Mouse (Mus musculus) liver, postnatal 0 days (tissue): Measurements from ENCODE around the gene Got2. TPM values are rescaled to one million over a fixed set of nuclear protein-coding genes. Genes with fewer than 3 reads are reported as not detected.

Experiments used
- ATAC-seq: fragments of 200-750 bp; cut with Nextera tagmentation; 2 replicates; pipeline ENCODE4 v1.8.0; 2017; ENCODE audit warnings: mild to moderate bottlenecking, moderate library complexity
- DNase-seq: peaks from one replicate; pipeline ENCODE4 v3.0.0-alpha.2; 2016
- H3K27ac ChIP-seq: fragments of 300-500 bp; sonication (generic); 2 replicates; pipeline ENCODE4 v1.5.1; 2014; ENCODE audit warnings: antibody characterized with exemption, moderate library complexity, mild to moderate bottlenecking, low read depth
- H3K27me3 ChIP-seq: fragments of 300-500 bp; sonication (generic); 2 replicates; pipeline ENCODE4 v1.6.1; 2014; ENCODE audit warnings: low read length, control low read depth, mixed read lengths; ENCODE audit not compliant: insufficient read depth
- H3K36me3 ChIP-seq: fragments of 300-500 bp; sonication (generic); replicated peaks from 2 replicates; pipeline ENCODE4 v1.6.1; 2014; ENCODE audit warnings: mild to moderate bottlenecking, control low read depth, low read length, moderate library complexity, mixed read lengths; ENCODE audit not compliant: insufficient read depth
- H3K4me1 ChIP-seq: fragments of 300-500 bp; sonication (generic); 2 replicates; pipeline ENCODE4 v1.6.1; 2014; ENCODE audit warnings: antibody characterized with exemption, mild to moderate bottlenecking, control low read depth; ENCODE audit not compliant: insufficient read depth
- H3K4me2 ChIP-seq: fragments of 300-500 bp; sonication (generic); 2 replicates; pipeline ENCODE4 v1.6.1; 2014; ENCODE audit warnings: low read depth, mild to moderate bottlenecking, low read length, moderate library complexity, mixed read lengths
- H3K4me3 ChIP-seq: fragments of 300-500 bp; sonication (generic); 2 replicates; pipeline ENCODE4 v1.5.1; 2014; ENCODE audit warnings: low read depth, low read length
- H3K9ac ChIP-seq: fragments of 300-500 bp; sonication (generic); replicated peaks from 2 replicates; pipeline ENCODE4 v1.6.1; 2014; ENCODE audit warnings: mild to moderate bottlenecking, moderate library complexity
- H3K9me3 ChIP-seq: fragments of 300-500 bp; sonication (generic); 2 replicates; pipeline ENCODE4 v1.6.1; 2016; ENCODE audit warnings: mild to moderate bottlenecking, control low read depth, low read length, mixed read lengths
- CTCF ChIP-seq: sonication (generic); IDR thresholded peaks from 2 replicates; pipeline ENCODE4 v1.5.1; 2016; ENCODE audit warnings: antibody characterized with exemption, low read depth
- EP300 ChIP-seq: IDR thresholded peaks from 2 replicates; pipeline ENCODE4 v1.6.1; 2016; ENCODE audit warnings: antibody characterized with exemption, low read depth, mild to moderate bottlenecking
- WGBS: fragments of 180-500 bp; shearing (Covaris S2); extraction: QIAGEN DNeasy Blood & Tissue Kit; methylation state at CpG from one replicate; pipeline ENCODE4 v1.1.7; 2014; ENCODE audit not compliant: insufficient replicate concordance; 5-methylcytosine and 5-hydroxymethylcytosine counted together
- polyA plus RNA-seq: library from polyadenylated mRNA; unstranded; fragments of >200 nt; fragmentation: Nextera tagmentation; extraction: Ambion mirVana; gene quantifications from 2 replicates; pipeline ENCODE4 v1.2.1, GENCODE M21; 2015

The Got2 gene
- polyA plus RNA-seq, 1 experiment from 2014 or later: 308 TPM

DNA sequence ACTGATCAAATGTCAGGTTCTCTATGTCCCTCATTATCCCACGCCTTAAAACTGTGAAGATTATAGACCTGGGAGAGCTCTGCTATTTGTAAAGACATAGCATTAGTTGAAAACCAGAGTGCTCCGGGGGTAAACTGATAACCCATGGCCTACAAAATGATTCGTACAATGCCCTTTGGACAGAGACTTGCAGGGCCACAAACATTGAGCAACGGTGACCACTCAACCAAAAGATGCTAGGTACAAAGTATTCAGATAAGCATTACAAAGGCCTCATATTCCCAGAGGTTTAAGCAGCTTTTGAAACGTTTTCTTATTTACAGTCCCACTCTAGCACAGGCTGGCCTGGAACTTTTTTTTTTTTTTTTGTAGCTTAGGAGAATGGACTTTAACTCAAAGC is 2.4 kb downstream of the Got2 start:
- Histone ChIP-seq H3K27me3 (no peaks in the 10 kb centered on the region), H3K4me2 (peak overlapping the region; percentile 87), H3K9ac (peak overlapping the region; percentile 83; the same call in 1 of the 2 replicates), H3K36me3 (no peaks in the 10 kb centered on the region), H3K4me1 (peaks cover 11% of the 10 kb centered on the region; the same call in 1 of the 2 replicates), H3K27ac (peak overlapping the region; percentile 96), H3K9me3 (no peaks in the 10 kb centered on the region), H3K4me3 (peak overlapping the region; percentile 81; the same call in 1 of the 2 replicates)
- DNase-seq: peak; percentile 33
- TF ChIP-seq EP300 (peak; percentile 91), CTCF (no peak)
- peak; percentile 52 for ATAC-seq
- 52% methylated on average over 5 of the region's 5 CpGs for WGBS

DNA sequence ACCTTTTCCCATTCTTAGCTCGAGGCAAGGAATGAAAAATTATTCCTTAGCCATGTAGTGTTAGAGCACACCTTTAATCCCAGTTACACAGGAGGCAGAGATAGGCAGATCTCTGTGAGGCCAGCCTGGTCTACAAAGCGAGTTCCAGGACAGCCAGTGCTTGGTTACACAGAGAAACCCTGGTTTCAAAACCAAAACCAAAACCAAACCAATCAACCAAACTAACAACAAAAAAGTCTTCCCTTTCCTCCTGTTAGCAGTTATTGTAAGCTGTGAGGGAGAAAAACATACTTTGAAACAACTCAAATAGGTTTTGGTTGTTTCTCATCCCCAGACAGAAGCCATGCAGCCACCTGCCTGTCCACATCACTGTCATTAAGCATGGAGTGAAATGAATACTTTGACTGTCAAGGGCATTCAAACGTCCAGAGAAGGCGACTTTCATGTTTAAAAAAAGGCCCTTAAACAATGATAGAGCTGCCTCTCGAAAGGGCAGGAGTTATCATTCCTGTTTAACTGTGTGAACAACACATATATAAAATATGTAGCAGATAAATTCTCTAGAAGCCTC is 3.0 kb downstream of the Got2 start:
- H3K27me3 ChIP-seq: no peaks in the 10 kb centered on the region
- no peak for DNase-seq
- H3K9ac ChIP-seq: peak overlapping the region; percentile 47
- TF ChIP-seq EP300 (no peak), CTCF (no peak)
- no peak for ATAC-seq
- peak overlapping the region; percentile 87 for H3K4me2 ChIP-seq
- peaks cover 11% of the 10 kb centered on the region; the same call in 1 of the 2 replicates for H3K4me1 ChIP-seq
- no peaks in the 10 kb centered on the region for H3K9me3 ChIP-seq
- 0 out of 2 replicates have a peak overlapping the region, but pooled peaks have one; percentile 2 for H3K4me3 ChIP-seq
- 49% methylated on average over 5 of the region's 5 CpGs for WGBS
- no peaks in the 10 kb centered on the region for H3K36me3 ChIP-seq
- H3K27ac ChIP-seq: peak overlapping the region; percentile 96

DNA sequence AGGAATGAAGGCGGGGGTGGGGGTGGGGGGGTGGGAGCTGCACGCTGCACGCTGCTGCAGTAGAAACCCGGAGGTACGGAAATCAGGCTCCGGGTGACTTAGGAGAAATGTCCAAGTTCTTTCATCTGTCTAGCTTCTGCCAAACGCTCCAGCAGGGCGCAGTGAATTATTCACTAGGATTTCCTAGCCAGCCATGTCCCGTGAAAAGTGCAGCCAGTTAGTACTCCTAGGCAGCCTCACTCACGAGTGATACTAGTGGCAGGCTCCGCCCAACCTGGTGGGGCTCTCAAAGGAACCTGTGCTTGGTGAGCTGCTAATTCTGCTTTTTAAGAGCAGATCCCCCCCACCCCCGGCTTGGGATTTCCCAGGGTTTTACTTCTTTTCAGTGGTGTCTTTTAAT is 3.9 kb downstream of the Got2 start:
- Histone ChIP-seq H3K4me2 (peak overlapping the region; percentile 87), H3K4me3 (0 out of 2 replicates have a peak overlapping the region, but pooled peaks have one; percentile 4), H3K27me3 (no peaks in the 10 kb centered on the region), H3K36me3 (no peaks in the 10 kb centered on the region), H3K9ac (peak overlapping the region; percentile 47), H3K4me1 (peaks cover 13% of the 10 kb centered on the region), H3K27ac (peak overlapping the region; percentile 96), H3K9me3 (no peaks in the 10 kb centered on the region)
- no peak for ATAC-seq
- WGBS: 57% methylated on average over 11 of the region's 12 CpGs
- DNase-seq: peak; percentile 23
- TF ChIP-seq EP300: no peak
- TF ChIP-seq CTCF: no peak

DNA sequence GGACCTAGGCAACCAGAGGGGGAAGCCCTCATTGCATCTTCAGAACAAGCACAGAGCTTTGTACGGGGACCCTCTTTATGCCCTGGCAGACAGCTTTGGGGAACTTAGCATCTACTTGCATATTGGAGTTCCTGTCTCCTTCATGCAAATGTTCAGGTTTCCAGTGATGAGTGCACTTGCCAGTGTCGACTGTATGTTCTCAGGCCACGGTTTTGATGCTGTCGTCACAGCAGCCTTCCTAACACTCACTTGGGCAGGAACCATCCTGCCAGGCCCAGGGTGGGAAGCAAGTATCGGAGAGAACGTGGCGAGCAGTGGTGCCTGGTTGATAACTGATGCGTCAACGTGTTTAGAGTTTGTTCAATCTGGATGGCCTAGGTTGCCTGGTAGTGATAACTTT is 6.2 kb downstream of the Got2 start:
- H3K9me3 ChIP-seq: no peaks in the 10 kb centered on the region
- DNase-seq: no peak
- peaks cover 20% of the 10 kb centered on the region for H3K4me1 ChIP-seq
- no peak for ATAC-seq
- no peak overlapping the region for H3K4me3 ChIP-seq
- H3K27me3 ChIP-seq: no peaks in the 10 kb centered on the region
- H3K27ac ChIP-seq: peak overlapping the region; percentile 46; the same call in 1 of the 2 replicates
- no peak overlapping the region for H3K9ac ChIP-seq
- TF ChIP-seq CTCF (no peak), EP300 (no peak)
- no peak overlapping the region for H3K4me2 ChIP-seq
- WGBS: 65% methylated on average over 9 of the region's 9 CpGs
- H3K36me3 ChIP-seq: peaks cover 5% of the 10 kb centered on the region

DNA sequence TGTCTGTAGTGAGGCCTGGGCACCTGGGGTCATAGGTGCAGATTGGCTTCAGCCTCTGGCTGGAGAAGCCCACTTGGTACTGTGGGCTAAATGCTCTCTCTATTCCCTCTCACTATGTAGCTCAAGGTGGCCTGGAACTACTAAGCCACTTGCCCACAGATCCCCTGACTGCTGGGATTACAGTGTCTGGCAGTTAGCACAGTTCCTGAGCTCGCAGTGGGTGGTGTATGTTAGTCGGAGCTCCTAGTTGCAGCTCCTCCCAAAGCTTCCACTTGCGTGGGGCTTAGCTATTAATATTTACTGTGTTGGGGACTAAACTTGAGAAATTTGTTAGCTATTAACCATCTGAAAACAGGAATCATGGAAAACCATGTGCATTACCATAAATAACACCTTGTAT is 6.8 kb downstream of the Got2 start:
- no peak for DNase-seq
- WGBS: 80% methylated on average over 3 of the region's 3 CpGs

DNA sequence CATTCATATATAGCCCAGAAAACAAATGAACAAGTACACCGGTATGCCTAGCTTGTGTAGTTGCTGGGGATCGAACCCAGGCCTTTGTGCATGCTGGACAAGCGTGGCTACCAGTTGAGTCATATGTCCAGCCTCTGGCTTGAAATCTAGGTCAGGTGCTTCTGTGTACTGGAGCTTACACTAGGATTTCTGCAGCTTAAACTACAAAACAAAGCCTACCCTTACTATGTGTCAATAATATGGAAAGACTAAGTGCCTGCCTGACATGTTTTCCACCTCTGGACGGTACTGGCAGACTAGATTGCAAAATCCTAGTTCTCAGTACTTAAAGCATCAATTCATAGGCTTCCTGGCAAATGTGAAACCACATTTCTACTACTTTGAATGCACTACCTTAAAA is 8.5 kb downstream of the Got2 start:
- H3K4me1 ChIP-seq: peaks cover 17% of the 10 kb centered on the region
- no peak overlapping the region for H3K4me3 ChIP-seq
- H3K9me3 ChIP-seq: no peaks in the 10 kb centered on the region
- no peaks in the 10 kb centered on the region for H3K27me3 ChIP-seq
- no peak overlapping the region for H3K9ac ChIP-seq
- H3K4me2 ChIP-seq: no peak overlapping the region
- 61% methylated on average over 4 of the region's 4 CpGs for WGBS
- DNase-seq (peak; percentile 27), ATAC-seq (peak; percentile 90)
- TF ChIP-seq EP300: no peak
- no peak for TF ChIP-seq CTCF
- H3K27ac ChIP-seq: peak overlapping the region; percentile 75
- peaks cover 27% of the 10 kb centered on the region for H3K36me3 ChIP-seq

More for the DNA sequence above, 6.8 kb downstream of the Got2 start:
- Histone ChIP-seq H3K4me1 (peaks cover 17% of the 10 kb centered on the region), H3K27ac (peak overlapping the region; percentile 46; the same call in 1 of the 2 replicates), H3K4me3 (no peak overlapping the region), H3K9ac (no peak overlapping the region), H3K27me3 (no peaks in the 10 kb centered on the region), H3K4me2 (no peak overlapping the region), H3K9me3 (no peaks in the 10 kb centered on the region), H3K36me3 (peaks cover 11% of the 10 kb centered on the region)
- no peak for ATAC-seq
- TF ChIP-seq EP300 (no peak), CTCF (no peak)
